Mouse (Mus musculus) layer of hippocampus, adult 18-20 months (tissue): ENCODE measurements around the gene Zfp784. TPM values are rescaled to one million over a fixed set of nuclear protein-coding genes. Genes with fewer than 3 reads are reported as not detected.

Source experiments
- DNase-seq, 2 experiments: peaks; one replicate each; pipeline ENCODE4 v3.0.0; 2022; ENCODE audit warnings: low spot score in 2 of 2
- total RNA-seq, 2 experiments: library from RNA; stranded (reverse); gene quantifications; 2 replicates each; pipeline ENCODE4 v1.2.3; 2021

Zfp784 gene
- total RNA-seq, 2 experiments from 2014 or later: 4.3 to 5.1 TPM

DNA sequence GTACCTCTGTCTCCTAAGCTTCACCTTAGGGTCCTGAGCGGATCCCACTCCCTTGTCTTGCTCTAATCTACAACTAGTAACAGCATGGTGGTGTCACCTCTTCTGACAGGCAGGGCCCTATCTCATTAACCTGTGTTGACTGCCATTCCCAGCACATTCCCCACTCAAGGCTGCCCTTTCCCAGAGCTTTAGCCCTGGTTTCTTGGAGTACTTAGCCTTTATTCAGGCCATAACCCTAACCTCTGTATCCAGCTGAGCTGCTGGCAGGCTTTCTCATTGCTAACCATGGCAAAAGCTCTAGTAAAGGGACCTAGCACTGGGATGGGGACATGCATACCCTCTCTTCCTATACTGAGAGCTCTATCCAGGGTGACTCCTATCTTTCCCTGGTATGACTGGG is 20.4 kb upstream of the Zfp784 start:
- DNase-seq: no peak

DNA sequence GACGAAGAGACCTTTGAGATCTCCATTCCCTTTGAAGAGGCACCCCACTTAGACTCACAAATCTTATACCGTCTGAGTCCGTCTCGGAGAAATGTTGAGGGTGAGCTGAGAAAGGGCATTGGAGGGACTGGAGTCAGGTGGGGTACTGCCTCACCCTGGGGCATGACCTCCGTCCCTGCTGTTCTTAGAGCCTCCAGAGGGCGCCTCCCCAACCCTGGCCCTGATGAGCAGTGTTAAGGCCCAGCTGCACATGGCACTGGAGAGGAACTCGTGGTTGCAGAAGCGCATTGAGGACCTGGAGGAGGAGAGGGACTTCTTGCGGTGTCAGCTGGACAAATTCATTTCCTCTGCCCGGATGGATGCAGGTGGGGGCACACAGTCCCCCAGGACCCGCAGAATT is 19.6 kb upstream of the Zfp784 start:
- no peak for DNase-seq

DNA sequence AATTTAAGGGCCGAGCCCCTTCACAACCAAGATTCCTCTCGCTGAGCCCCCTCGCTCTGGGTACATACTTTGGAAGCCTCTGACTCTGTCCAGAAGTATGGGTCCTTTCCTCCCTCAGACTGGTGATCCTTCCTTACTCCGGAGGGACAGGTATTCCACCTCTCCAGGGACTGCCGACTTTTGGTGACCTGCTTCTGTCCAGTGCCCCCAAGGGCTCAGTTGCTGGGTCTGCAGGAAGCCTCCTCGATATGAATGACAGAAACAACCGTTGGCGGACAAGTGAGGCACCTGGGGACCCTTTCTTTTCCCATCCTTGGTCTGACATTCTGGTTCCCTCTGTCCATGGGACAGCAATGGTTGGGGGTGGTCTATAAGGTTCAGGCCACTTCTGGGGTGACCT is 19.1 kb upstream of the Zfp784 start:
- no peak for DNase-seq

DNA sequence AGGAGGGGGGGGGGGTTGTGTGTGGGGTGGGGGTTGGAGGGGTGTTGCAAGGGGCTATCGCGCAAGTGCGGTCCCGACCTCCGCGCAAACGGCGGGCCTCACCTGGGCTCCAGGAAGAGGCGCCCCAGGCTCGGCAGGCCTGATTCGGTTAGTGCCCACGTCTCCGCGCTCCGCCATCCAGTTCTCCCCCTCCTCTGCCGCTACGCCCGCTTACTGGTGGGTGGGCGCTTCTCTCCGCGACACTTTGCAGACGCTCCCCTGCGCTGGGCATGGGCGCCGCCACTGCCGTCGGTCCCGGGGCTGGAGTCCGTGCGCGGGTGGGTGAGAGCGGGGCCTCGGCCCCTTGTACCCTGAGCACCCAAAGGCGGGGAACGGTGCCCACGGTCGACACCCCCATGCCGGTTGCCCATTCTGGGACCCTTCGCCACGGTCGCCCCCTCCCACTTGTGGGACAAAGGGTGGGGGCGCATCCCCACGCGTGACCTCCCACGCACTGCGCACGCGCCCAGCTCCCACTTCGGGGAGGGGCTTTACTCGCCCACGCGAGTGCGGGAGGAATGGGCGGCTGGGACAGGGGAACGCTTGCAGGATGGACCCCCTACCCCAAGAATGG is 18.5 kb upstream of the Zfp784 start:
- DNase-seq: peak; percentile 65 to 72

DNA sequence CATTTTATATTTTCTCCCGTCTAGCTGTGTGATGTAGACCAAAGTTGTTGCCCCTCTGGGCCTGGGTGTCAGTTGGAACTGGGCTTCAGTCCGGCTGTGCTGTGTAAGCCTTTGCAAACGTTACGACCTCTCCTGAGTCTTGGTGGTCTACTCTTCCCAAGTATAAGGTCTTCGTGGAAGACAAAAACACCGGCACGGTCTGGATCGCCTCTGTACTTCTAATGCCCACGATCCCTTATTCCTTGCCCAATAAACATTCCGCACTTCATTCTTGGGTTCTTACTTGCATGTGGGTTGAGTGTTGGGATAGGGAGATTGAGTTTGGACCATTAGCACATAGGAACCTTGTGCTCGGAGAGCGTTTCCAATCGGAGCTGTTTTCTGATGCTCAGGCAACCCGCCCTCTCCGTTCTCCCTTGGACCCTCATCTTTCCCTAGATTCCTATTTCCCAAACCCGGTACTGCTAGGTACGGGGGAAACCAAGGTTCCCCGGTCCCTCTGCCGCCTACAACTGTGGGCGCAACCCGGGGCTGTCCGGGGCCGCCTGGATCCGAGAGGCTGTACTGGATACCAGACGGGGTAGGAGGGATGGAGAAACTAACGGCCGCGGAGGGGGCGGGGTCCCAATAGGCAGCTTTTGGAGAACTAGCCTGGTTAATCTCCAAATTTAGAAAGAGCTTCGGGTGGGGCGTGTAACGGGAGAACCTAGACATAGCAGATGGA is 15.4 kb upstream of the Zfp784 start:
- DNase-seq: peak in 1 of 2 experiments; percentile 67

DNA sequence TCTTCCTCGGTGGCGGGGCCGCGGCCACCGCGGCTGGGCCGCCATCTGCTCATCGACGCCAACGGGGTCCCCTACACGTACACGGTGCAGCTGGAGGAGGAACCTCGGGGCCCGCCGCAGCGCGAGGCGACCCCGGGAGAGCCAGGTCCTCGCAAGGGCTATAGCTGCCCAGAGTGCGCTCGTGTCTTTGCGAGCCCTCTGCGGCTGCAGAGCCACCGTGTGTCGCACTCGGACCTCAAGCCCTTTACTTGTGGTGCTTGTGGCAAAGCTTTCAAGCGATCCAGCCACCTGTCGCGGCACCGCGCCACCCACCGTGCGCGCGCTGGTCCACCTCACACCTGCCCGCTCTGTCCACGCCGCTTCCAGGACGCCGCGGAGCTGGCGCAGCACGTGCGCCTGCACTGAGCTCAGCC is 14.7 kb upstream of the Zfp784 start:
- no peak for DNase-seq

DNA sequence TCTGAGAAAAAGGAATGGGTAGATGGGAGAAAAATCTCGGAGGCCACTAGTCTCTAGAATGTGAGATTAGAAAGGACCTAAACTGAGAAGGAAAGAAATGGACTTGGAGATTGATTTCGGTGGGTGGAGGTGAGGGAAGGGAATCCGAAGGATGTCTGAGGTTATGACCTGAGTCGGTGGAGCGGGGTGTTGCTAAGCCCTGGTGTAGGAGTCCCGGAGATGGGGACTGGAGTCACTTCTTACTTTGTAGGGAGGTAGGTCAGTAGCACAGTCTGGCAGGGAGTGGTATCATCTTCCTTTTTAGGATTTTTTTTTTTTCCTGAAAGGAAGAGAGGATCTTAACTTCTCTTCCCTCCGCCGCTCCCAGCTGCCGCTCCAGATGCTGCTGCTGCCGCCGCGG is 14.2 kb upstream of the Zfp784 start:
- DNase-seq: peak in 1 of 2 experiments; percentile 26

DNA sequence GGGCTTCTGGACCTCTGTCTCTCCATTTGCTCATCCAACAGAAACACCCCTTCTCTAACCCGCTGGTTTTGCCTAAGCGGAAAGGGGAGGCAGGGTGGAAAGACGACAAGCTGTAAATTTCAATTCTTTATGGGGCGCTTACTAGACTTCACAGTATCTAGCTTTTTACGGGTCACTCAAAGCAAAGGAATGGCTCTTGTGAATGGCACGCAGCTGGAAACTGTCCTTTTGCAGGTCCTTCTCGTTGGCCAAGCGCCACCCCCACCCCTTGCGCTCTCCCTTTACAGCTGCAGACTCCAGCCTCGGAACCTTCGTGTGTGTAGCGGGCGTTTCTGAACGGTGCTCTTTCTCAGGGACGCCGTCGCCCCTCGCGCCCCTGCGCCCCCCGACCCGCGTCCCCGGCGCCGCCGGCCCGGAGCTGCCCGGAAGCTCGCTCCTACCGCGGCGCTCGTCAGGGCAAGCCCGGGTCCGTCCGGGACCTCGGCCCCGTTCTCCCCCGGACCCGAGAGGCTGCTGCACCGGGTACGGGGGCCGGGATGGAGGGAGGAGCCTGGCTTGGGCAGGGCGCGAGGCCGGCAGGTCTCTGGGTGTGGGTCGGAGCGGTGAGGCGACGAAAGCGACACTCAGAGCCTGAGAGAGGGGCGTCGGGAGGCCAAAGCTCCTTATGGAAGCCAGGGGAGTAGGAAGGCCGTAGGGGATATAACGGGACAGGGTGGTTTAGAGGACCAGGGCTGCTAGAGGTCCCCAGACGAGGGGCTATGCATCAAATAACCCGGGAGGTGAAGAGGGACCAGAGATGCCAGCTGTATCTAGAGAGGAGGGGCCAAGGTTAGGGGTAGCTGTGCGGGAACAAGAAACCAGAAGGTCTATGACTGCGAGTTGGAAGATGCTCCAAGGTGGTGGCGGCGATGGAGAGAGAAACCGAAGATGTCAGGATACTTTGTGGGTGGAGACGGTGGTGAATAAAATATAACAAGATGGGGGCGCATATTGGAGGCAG is 13.2 kb upstream of the Zfp784 start, which contains the start of gene Zfp580:
Gene Zfp580 (plus strand): TSS at position 346 of the 1,000 bp plus-strand sequence.
- peak; percentile 71 to 80 for DNase-seq

DNA sequence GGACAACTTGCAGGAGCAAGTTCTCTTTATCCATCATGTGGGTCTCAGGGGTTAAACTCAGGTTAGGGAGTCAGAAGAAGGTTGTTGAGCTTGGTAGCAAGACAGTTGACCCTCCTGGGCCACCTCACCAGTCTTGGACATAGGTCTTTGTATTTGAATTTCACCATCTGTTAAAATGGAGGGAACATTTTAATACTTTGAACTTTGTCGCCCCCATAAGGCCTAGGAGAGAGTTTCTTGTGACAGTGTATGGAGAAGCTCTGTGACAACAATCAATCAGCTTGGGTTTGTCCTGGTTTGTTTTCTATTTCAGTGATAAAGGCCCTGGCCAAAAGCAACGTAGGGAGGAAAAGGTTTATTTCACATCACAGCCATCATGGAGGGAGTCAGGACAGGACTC is 9.1 kb upstream of the Zfp784 start:
- DNase-seq: no peak

DNA sequence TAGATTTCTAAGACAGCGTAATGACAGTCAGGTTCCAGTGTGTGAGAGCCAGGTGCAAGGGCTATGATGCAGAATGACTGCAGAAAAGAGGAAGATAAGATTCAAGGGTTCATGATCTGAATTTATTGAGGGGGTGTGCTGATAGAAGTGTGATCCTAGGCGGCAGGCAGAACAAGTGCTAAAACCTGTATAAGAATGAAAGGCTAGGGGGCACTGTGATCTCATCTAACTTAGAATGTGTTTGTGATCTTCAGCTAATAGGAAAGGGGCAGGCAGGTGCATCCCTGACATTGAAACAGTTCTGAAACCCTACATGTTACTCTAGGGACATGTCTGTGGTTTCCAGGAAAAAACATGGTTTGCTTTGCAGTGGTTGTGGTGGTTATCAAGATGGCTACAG is 7.9 kb upstream of the Zfp784 start:
- no peak for DNase-seq

DNA sequence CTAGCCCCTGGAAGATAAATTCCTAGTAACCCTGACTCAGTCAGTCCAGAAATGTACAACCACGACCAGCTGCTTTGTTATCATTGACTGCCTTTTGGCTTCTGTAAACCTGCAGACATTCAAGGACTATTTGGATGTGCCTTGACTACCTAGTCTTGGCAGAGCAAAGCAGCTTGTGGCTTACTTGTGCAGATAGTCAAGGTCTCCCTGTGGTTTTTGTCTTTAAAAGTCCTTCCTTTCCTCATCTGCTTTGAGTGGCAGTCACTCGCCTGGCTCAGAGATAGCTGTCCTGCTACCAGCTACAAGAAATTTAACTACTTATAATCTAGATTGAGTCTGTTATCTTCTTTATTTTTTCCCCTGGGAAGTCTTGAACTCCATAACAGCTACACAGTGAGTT is 6.7 kb upstream of the Zfp784 start:
- no peak for DNase-seq

DNA sequence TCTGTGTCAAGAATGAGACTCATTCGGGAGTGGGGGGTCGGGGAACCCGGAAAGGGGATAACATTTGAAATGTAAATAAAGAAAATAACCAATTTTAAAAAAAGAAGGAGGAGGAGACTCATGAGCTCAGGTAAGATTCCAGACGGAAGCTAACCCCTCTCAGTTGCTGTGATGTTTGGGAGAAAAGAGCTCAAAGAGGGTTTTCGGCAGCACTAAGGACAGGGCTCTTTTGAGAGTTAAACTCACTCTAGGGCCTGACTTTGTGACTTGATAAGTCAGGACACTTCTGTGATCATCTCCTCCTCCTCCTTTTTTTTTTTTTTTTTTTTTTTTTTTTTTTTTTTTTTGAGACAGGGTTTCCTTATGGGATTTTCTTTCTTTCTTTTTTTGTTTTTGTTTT is 694 bp upstream of the Zfp784 start:
- DNase-seq: no peak

DNA sequence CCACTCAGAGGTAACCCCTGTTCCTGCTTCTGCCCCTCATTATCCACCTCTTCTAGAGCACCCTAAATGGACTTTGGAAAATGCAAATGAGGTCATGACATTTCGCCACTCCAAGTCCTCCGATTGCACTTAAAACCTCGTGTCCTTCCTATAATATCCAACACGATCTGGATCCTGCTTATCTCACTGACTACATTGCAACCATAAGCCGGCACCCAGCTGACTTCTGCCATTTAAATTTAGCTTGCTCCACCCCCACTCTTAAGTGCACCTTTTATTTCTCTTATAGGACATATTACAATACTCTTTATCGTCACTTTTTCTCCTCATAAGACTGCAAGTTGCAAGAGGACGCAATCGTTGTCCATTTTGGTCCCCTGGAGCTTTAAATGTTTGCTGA is 779 bp downstream of the Zfp784 start:
- no peak for DNase-seq

DNA sequence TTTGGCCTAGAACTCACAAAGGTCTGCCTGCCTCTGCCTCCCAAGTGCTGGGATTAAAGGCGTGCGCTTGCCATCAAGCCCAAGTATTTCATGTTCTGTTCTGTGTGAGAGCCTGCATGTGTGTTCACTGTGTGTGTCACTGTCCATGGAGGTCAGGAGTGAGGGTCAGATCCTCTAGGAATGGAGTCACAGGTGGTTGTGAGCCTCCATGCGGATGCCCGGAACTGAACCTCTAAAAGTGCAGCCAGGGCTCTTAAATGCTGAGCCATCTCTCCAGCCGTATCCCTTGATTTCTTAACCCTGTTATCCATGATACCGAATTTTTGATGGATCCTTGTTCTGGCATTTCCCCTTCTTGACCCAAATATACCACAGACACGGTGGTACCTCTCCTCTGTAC is 1.2 kb downstream of the Zfp784 start:
- no peak for DNase-seq

DNA sequence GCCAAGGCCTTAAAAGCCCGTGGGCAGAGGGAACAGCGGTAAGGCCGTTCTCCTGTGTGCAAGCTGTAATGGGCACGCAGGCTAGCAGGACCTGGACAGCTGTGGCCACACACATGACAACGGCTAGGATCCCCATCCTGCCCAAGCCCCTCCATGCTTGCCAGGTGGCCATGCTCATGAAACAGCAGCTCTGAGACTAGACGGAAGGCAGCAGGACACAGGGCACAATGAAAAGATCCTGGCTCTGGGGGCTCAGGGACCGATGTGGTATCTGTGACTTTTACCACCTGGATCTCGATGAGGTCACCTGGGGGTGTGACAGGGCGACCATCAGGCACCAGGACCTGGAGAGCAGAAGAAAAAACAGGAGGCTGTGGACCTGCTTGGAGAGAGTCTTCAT is 2.1 kb downstream of the Zfp784 start:
- no peak for DNase-seq

DNA sequence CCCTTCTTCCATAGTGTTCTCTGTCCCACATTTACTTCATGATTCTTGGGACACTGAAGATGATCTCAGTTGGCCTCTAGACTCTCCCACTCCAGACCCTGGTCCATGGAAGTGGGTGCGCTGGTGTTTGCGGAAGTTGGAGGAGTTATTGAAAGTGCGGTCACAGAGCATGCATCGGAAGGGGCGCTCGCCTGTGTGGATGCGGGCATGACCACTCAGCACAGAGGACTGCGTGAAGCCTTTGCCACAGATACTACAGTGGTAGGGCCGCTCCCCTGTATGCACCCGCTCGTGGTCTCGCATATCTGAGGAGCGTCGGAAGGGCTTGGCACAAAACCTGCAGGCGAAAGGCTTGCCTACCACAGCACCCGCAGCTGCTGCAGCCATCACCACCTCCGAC is 2.6 kb downstream of the Zfp784 start:
- DNase-seq: no peak

DNA sequence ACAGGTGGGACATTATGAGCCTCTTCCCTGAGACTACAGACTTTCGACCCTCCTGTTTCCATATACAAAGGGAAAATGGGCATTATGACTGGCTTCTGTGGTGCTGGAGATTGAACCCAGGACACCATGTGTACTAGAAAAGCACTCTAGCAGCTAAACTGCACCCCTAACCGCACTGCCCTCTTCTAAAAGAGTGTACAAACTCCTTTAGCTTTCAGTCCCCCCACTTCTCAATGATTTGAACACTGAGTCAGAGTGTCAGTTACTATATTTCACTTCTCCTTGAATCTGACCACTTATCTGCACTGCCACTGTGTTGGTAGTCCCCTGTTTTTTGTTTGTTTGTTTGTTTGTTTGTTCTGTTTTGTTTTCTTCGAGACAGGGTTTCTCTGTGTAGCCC is 4.4 kb downstream of the Zfp784 start, which contains the start of gene 4632433K11Rik:
Gene 4632433K11Rik (plus strand): TSS at position 301 of the 400 bp plus-strand sequence.
- DNase-seq: no peak

DNA sequence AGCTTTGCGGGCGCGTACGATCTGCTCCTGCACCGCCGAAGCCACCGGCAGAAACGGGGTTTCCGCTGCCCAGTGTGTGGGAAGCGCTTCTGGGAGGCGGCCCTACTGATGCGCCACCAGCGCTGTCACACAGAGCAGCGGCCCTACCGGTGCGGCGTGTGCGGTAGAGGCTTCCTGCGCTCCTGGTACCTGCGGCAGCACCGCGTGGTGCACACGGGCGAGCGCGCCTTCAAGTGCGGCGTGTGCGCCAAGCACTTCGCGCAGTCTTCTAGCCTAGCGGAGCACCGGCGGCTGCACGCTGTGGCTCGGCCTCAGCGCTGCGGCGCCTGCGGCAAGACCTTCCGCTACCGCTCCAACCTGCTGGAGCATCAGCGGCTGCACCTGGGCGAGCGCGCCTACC is 6.8 kb downstream of the Zfp784 start:
- no peak for DNase-seq

DNA sequence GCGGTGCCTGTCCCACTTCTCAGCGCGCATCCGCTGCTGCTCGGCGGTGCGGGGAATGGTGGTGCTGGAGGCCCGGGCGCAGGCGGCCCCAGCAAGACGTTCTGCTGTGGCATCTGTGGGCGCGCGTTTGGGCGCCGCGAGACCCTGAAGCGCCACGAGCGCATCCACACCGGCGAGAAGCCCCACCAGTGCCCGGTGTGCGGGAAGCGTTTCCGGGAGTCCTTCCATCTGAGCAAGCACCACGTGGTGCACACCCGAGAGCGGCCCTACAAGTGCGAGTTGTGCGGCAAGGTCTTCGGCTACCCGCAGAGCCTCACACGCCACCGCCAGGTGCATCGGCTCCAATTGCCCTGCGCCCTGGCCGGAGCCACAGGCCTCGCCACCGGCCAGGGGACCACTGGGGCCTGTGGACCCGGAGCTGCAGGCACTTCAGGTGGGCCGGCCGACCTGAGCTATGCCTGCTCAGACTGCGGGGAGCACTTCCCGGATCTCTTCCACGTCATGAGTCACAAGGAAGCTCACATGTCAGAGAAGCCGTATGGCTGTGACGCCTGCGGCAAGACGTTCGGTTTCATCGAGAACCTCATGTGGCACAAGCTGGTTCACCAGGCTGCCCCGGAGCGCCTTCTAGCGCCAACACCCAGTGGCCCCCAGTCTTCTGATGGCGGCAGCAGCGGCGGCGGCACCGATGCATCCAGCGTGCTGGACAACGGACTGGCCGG is 7.5 kb downstream of the Zfp784 start:
- DNase-seq: no peak

DNA sequence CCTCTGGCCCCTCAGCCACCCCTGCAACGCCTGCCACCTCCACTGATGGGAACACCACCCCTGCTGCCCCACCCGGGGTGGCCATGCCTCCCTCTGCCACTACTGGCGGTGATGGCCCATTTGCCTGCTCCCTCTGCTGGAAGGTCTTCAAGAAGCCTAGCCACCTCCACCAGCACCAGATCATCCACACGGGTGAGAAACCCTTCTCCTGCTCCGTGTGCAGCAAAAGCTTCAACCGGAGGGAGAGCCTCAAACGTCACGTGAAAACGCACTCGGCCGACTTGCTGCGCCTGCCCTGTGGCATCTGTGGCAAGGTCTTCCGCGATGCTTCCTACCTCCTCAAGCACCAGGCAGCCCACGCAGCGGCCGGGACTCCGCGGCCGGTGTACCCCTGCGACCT is 8.3 kb downstream of the Zfp784 start:
- no peak for DNase-seq

DNA sequence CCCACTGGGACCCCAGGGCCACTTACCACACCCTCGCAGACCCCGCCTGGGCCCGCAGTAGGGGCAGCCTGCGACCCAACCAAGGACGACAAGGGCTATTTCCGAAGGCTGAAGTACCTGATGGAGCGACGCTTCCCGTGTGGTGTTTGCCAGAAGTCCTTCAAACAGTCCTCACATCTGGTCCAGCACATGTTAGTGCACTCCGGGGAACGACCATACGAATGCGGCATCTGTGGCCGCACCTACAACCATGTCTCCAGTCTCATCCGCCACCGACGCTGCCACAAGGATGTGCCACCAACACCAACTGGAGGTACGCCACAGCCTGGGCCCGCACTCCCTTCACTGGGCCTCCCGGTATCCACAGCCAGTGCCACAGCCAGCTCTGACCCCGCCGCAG is 8.7 kb downstream of the Zfp784 start:
- no peak for DNase-seq
